ENCODE assay signal across 11 mouse cellular contexts in genomic region chr3:96284457-96284856, GRCm38 (mm10). TPM values are rescaled to one million over a fixed set of nuclear protein-coding genes. Genes with fewer than 3 reads are reported as not detected.
A peak's percentile ranks its signal among the peaks of the same experiment; 100 is the strongest.
DNase-seq lines count a peak whose midpoint lies in the region; ATAC-seq and TF ChIP-seq lines count a peak whose summit lies in the region.
"Had no signal": no experiment of that assay in that cellular context is flagged by ENCODE, and none has a peak within 500 bp of the region (broad histone marks: within the 10 kb centered on the region; RNA-seq: fewer than 3 reads in every experiment).

No protein-coding gene starts in this region.

- H3K36me3 ChIP-seq in heart, embryonic 13.5 days = no peaks in the 10 kb centered on the region
- no peaks in the 10 kb centered on the region for H3K36me3 ChIP-seq in CH12.LX (replicated peaks in 1 of 2; ENCODE audit: control insufficient read depth in 1 of 2, insufficient read depth in 1 of 2, low read length in 1 of 2)
- no peaks in the 10 kb centered on the region for H3K36me3 ChIP-seq in splenic B cell, adult 2 months (ENCODE audit: control insufficient read depth, insufficient read depth, low read length, poor library complexity, severe bottlenecking)

- H3K9ac ChIP-seq in heart, embryonic 13.5 days = no peak overlapping the region
- no peak overlapping the region for H3K9ac ChIP-seq in CH12.LX (ENCODE audit: insufficient read depth, low read depth)

- no peak for ATAC-seq in heart, embryonic 13.5 days (ENCODE audit: extremely low read depth, insufficient number of reproducible peaks, low FRiP score, low TSS enrichment)

- no peak for TF ChIP-seq POLR2A in CH12.LX (IDR thresholded peaks at IDR 0.05; ENCODE audit: low read depth, low read length)
- TF ChIP-seq POLR2A in cerebellum, adult 2 months (IDR thresholded peaks at IDR 0.05; ENCODE audit: borderline replicate concordance, insufficient read depth, low read length) = no peak

- peak overlapping the region; percentile 46 for H3K4me2 ChIP-seq in heart, embryonic 13.5 days
- H3K4me2 ChIP-seq in CH12.LX (ENCODE audit: insufficient read depth, low read depth, poor library complexity, severe bottlenecking) = peak overlapping the region; percentile 30; the same call in 1 of the 2 replicates

- peak; percentile 77 for TF ChIP-seq RAD21 in CH12.LX (IDR thresholded peaks at IDR 0.05; ENCODE audit: low read depth, low read length)

- 0 out of 2 replicates have a peak, but pooled peaks cover 5% of the 10 kb centered on the region for H3K4me1 ChIP-seq in heart, embryonic 13.5 days
- H3K4me1 ChIP-seq in CH12.LX (ENCODE audit: control insufficient read depth in 1 of 2, insufficient read depth in 2 of 2) = peaks cover 0 to 6% of the 10 kb centered on the region in 2 experiments; a peak in 2 of 4 replicates
- H3K4me1 ChIP-seq in cerebellum, adult 2 months (ENCODE audit: control insufficient read depth, insufficient read depth, low read length) = no peaks in the 10 kb centered on the region

- H3K27ac ChIP-seq in heart, embryonic 13.5 days (replicated peaks) = no peak overlapping the region
- H3K27ac ChIP-seq in CH12.LX (ENCODE audit: insufficient read depth, low read depth) = no peak overlapping the region
- H3K27ac ChIP-seq in cerebellum, adult 2 months (ENCODE audit: insufficient read depth, low read length) = no peak overlapping the region

- no peaks in the 10 kb centered on the region for H3K9me3 ChIP-seq in heart, embryonic 13.5 days
- peaks cover 7% of the 10 kb centered on the region for H3K9me3 ChIP-seq in CH12.LX (replicated peaks; ENCODE audit: low read length)

- H3K4me3 ChIP-seq in heart, embryonic 13.5 days = no peak overlapping the region
- no peak overlapping the region for H3K4me3 ChIP-seq in CH12.LX (replicated peaks in 1 of 3; ENCODE audit: low read depth in 2 of 3, low read length in 2 of 3, poor library complexity in 1 of 3)
- H3K4me3 ChIP-seq in cerebellum, adult 2 months (replicated peaks; ENCODE audit: insufficient read depth, low read depth, low read length) = no peak overlapping the region

- no peak for DNase-seq in heart, adult 8-10 months (ENCODE audit: low spot score)
- DNase-seq in CH12.LX (ENCODE audit: extremely low read depth) = peak; percentile 45
- DNase-seq in embryo, embryonic 10.5 days (ENCODE audit: low spot score) = peak; percentile 77
- peak; percentile 33 for DNase-seq in kidney, postnatal 14 days
- DNase-seq in splenic B cell, adult 2 months (ENCODE audit: low read depth, low spot score) = peak; percentile 38
- DNase-seq in gastrocnemius, postnatal 36 days = no peak
- DNase-seq in cerebellum, adult 2 months = no peak

- no peaks in the 10 kb centered on the region for H3K79me2 ChIP-seq in CH12.LX (replicated peaks; ENCODE audit: control insufficient read depth, extremely low read depth, insufficient read depth, poor library complexity, severe bottlenecking)

- intact Hi-C loops in gastrocnemius, postnatal 36 days (cut with DNase I) = no loop called here

- WGBS in heart, embryonic 13.5 days = 8% methylated on average over 4 of the region's 4 CpGs
- WGBS in cerebellum, adult 2 months = 24% methylated on average over 4 of the region's 4 CpGs

- dilution Hi-C loops in CH12.LX (cut with MboI; ENCODE audit: extremely low pct_ligation_motif_present, extremely low pct_unique_long_range_greater_than_20kb, low sequenced_read_pairs) = no loop called here

- TF ChIP-seq CTCF in CH12.LX (conservative IDR thresholded peaks at IDR 0.05 in 1 of 2, IDR thresholded peaks at IDR 0.05 in 1 of 2; ENCODE audit: low read depth in 2 of 2, low read length in 2 of 2) = peak in 1 of 2 experiments; percentile 72; a peak in 2 of 4 replicates
- TF ChIP-seq CTCF in cerebellum, adult 2 months (IDR thresholded peaks at IDR 0.05; ENCODE audit: borderline replicate concordance, insufficient read depth, low read depth, low read length) = no peak

- in situ Hi-C loops in CH12.LX (cut with MboI; ENCODE audit: low pct_ligation_motif_present, low pct_unique_long_range_greater_than_20kb, low sequenced_read_pairs) = loop anchor here (5.0 to 25.0 kb wide), 3 partner anchors 50 to 253 kb away; partner anchors contain the start of gene Hfe2

- peak; percentile 67 for TF ChIP-seq EP300 in CH12.LX (IDR thresholded peaks at IDR 0.05; ENCODE audit: low read length)

- H3K27me3 ChIP-seq in heart, embryonic 13.5 days (replicated peaks) = peaks cover 45% of the 10 kb centered on the region
- peaks cover 25% of the 10 kb centered on the region for H3K27me3 ChIP-seq in CH12.LX (replicated peaks)
- H3K27me3 ChIP-seq in splenic B cell, adult 2 months (ENCODE audit: control insufficient read depth, insufficient read depth, low read length, poor library complexity, severe bottlenecking) = no peaks in the 10 kb centered on the region
- peaks cover 3% of the 10 kb centered on the region; the same call in 1 of the 2 replicates for H3K27me3 ChIP-seq in cerebellum, adult 2 months (ENCODE audit: control insufficient read depth, insufficient read depth, low read length)

TF ChIP-seq in CH12.LX, 34 proteins besides CTCF, POLR2A, EP300 and RAD21 (continues in another document):
- TF ChIP-seq JUN (IDR thresholded peaks at IDR 0.05; ENCODE audit: insufficient read depth, low read depth, low read length) = no peak
- no peak for TF ChIP-seq E2F4 (IDR thresholded peaks at IDR 0.05; ENCODE audit: insufficient replicate concordance, low read depth, low read length)
- peak; percentile 42 for TF ChIP-seq SMC3 (IDR thresholded peaks at IDR 0.05; ENCODE audit: low read depth, low read length)
- TF ChIP-seq HCFC1 (IDR thresholded peaks at IDR 0.05; ENCODE audit: low read depth, low read length) = no peak
- peak; percentile 78 for TF ChIP-seq IRF4 (IDR thresholded peaks at IDR 0.05; ENCODE audit: low read depth, low read length)
- no peak for TF ChIP-seq USF2 (conservative IDR thresholded peaks at IDR 0.05; ENCODE audit: low read depth, low read length)
- TF ChIP-seq MAX (IDR thresholded peaks at IDR 0.05; ENCODE audit: low read length) = no peak
- no peak for TF ChIP-seq PAX5 (IDR thresholded peaks at IDR 0.05; ENCODE audit: low read length)
- TF ChIP-seq NRF1 (IDR thresholded peaks at IDR 0.05; ENCODE audit: low read depth, low read length) = no peak
- TF ChIP-seq JUND (conservative IDR thresholded peaks at IDR 0.05; ENCODE audit: low read depth, low read length) = no peak
- no peak for TF ChIP-seq POLR2AphosphoS2 (IDR thresholded peaks at IDR 0.05; ENCODE audit: low read depth, low read length)
- TF ChIP-seq UBTF (IDR thresholded peaks at IDR 0.05; ENCODE audit: low read depth, low read length) = no peak
- no peak for TF ChIP-seq USF1 (IDR thresholded peaks at IDR 0.05; ENCODE audit: low read depth, low read length)
- TF ChIP-seq GABPA (IDR thresholded peaks at IDR 0.05; ENCODE audit: insufficient replicate concordance, low read depth, low read length) = no peak
- TF ChIP-seq CHD1 (IDR thresholded peaks at IDR 0.05; ENCODE audit: low read depth, low read length) = no peak
- no peak for TF ChIP-seq MAZ (IDR thresholded peaks at IDR 0.05; ENCODE audit: low read depth, low read length)
- TF ChIP-seq ZKSCAN1 (IDR thresholded peaks at IDR 0.05; ENCODE audit: borderline replicate concordance, low read depth, low read length) = no peak
- no peak for TF ChIP-seq NELFE (IDR thresholded peaks at IDR 0.05; ENCODE audit: low read depth, low read length)
- TF ChIP-seq MYC (IDR thresholded peaks at IDR 0.05; ENCODE audit: low read depth, low read length) = no peak
- no peak for TF ChIP-seq ELF1 (IDR thresholded peaks at IDR 0.05; ENCODE audit: low read depth, low read length)
- TF ChIP-seq TBP (conservative IDR thresholded peaks at IDR 0.05; ENCODE audit: low read depth, low read length) = no peak
- 0 out of 2 replicates have a peak, but pooled peaks have one; percentile 12 for TF ChIP-seq ZNF384 (IDR thresholded peaks at IDR 0.05; ENCODE audit: low read depth, low read length)

RNA-seq across cellular contexts. Expression of gene Fcgr1, which starts 9.3 kb away (rescaled TPM):
- 1.3 and 1.5 TPM in 2 replicates for polyA plus RNA-seq in heart, embryonic 13.5 days (2015; fragmentation: Nextera tagmentation; extraction: Ambion mirVana)
- total RNA-seq in heart, adult 8-10 months (2022) = 1 to 10 TPM in 1 of 4 experiments, under 1 TPM in 3; 0.38 to 1.1 (median 0.66) TPM
- total RNA-seq in CH12.LX (2012; rRNA removed) = 0.04 TPM in 1 of 2 replicates, not detected in the other
- total RNA-seq in CH12.LX (2014; rRNA removed) = 0.18 TPM in 1 of 2 replicates, not detected in the other
- polyA plus RNA-seq in CH12.LX (2012; ENCODE audit: insufficient read length, low read depth) = 0.27 TPM in 1 of 2 replicates, not detected in the other
- under 1 TPM; 0.10 to 0.30 TPM for total RNA-seq in gastrocnemius, postnatal 36 days (2021)
- 2.0 TPM in 2 replicates for polyA plus RNA-seq in cerebellum, adult 2 months (2012; rRNA removed)

RNA-seq across cellular contexts. Expression of gene Hist2h2bb, which starts 14.9 kb away (rescaled TPM):
- 3.3 and 5.9 TPM in 2 replicates for polyA plus RNA-seq in heart, embryonic 13.5 days (2015; fragmentation: Nextera tagmentation; extraction: Ambion mirVana)
- total RNA-seq in heart, adult 8-10 months (2022) = 10 to 100 TPM; 28.0 to 42.3 (median 33.7) TPM
- 2,265 and 2,866 TPM in 2 replicates for total RNA-seq in CH12.LX (2012; rRNA removed)
- total RNA-seq in CH12.LX (2014; rRNA removed) = 36.0 and 51.9 TPM in 2 replicates
- polyA plus RNA-seq in CH12.LX (2012; ENCODE audit: insufficient read length, low read depth) = 1.6 and 4.1 TPM in 2 replicates
- total RNA-seq in gastrocnemius, postnatal 36 days (2021) = 10 to 100 TPM; 28.9 to 35.3 TPM
- 5.4 and 6.7 TPM in 2 replicates for polyA plus RNA-seq in cerebellum, adult 2 months (2012; rRNA removed)

RNA-seq across cellular contexts. Expression of gene Hist2h3b, which starts 16.0 kb away (rescaled TPM):
- 28.3 and 29.4 TPM in 2 replicates for polyA plus RNA-seq in heart, embryonic 13.5 days (2015; fragmentation: Nextera tagmentation; extraction: Ambion mirVana)
- total RNA-seq in heart, adult 8-10 months (2022) = 10 to 100 TPM; 12.2 to 24.7 (median 15.9) TPM
- total RNA-seq in CH12.LX (2012; rRNA removed) = 1,287 and 1,421 TPM in 2 replicates
- 18.3 and 39.4 TPM in 2 replicates for total RNA-seq in CH12.LX (2014; rRNA removed)
- 7.2 and 12.1 TPM in 2 replicates for polyA plus RNA-seq in CH12.LX (2012; ENCODE audit: insufficient read length, low read depth)
- total RNA-seq in gastrocnemius, postnatal 36 days (2021) = 10 to 100 TPM; 26.9 to 33.5 TPM
- polyA plus RNA-seq in cerebellum, adult 2 months (2012; rRNA removed) = 8.1 and 13.9 TPM in 2 replicates

RNA-seq across cellular contexts. Expression of gene Hist2h4, which starts 21.3 kb away (rescaled TPM):
- 3.9 and 5.4 TPM in 2 replicates for polyA plus RNA-seq in heart, embryonic 13.5 days (2015; fragmentation: Nextera tagmentation; extraction: Ambion mirVana)
- total RNA-seq in heart, adult 8-10 months (2022) = 10 to 100 TPM; 10.8 to 16.2 (median 12.3) TPM
- total RNA-seq in CH12.LX (2012; rRNA removed) (116 and 130 TPM in 2 replicates), CH12.LX (2014; rRNA removed) (1.0 and 2.5 TPM in 2 replicates)
- 0.20 and 0.91 TPM in 2 replicates for polyA plus RNA-seq in CH12.LX (2012; ENCODE audit: insufficient read length, low read depth)
- total RNA-seq in gastrocnemius, postnatal 36 days (2021) = 1 to 10 TPM; 5.9 to 6.8 TPM
- polyA plus RNA-seq in cerebellum, adult 2 months (2012; rRNA removed) = 6.2 and 8.7 TPM in 2 replicates

RNA-seq across cellular contexts. Expression of gene Hist2h3c1, which starts 38.0 kb away (rescaled TPM):
- 0.24 and 0.46 TPM in 2 replicates for polyA plus RNA-seq in heart, embryonic 13.5 days (2015; fragmentation: Nextera tagmentation; extraction: Ambion mirVana)
- not detected for total RNA-seq in heart, adult 8-10 months (2022)
- total RNA-seq in CH12.LX (2012; rRNA removed) = 0.67 and 1.4 TPM in 2 replicates
- total RNA-seq in CH12.LX (2014; rRNA removed) = 1.2 and 1.4 TPM in 2 replicates
- 0.33 and 0.34 TPM in 2 replicates for polyA plus RNA-seq in CH12.LX (2012; ENCODE audit: insufficient read length, low read depth)
- not detected for total RNA-seq in gastrocnemius, postnatal 36 days (2021)
- not detected in 2 replicates for polyA plus RNA-seq in cerebellum, adult 2 months (2012; rRNA removed)
- total RNA-seq: adrenal gland, postnatal 36 days; layer of hippocampus, adult 18-20 months had no signal
- polyA plus RNA-seq: small intestine, adult 2 months had no signal

Comparison
In these comparisons a context has a peak if more than half of its experiments do, and no peak if none do; other contexts are left out.
1. DNase-seq: peak in CH12.LX (single experiment), embryo, embryonic 10.5 days (single experiment), kidney, postnatal 14 days (single experiment) and splenic B cell, adult 2 months (single experiment); none in heart, adult 8-10 months (single experiment), gastrocnemius, postnatal 36 days (0 of 2) and cerebellum, adult 2 months (0 of 2).